Mouse (Mus musculus): Measurements from ENCODE around the gene Kazald1.

GRCm38 (mm10) chr19:45079769-45080515 is 4.9 kb downstream of the Kazald1 start:
- TF ChIP-seq CTCF (IDR thresholded peaks at IDR 0.05; ENCODE audit: control insufficient read depth, insufficient read depth, insufficient replicate concordance, low read depth, low read length): 0 out of 2 replicates have a peak, but pooled peaks have one; percentile 6
- peak; percentile 68; the same call in 1 of the 2 replicates for TF ChIP-seq POLR2A (IDR thresholded peaks at IDR 0.05; ENCODE audit: control insufficient read depth, low read depth, low read length)

Measured in testis, adult 2 months (tissue).